Mouse (Mus musculus): ENCODE measurements around the gene Lhx6. TPM values are rescaled to one million over a fixed set of nuclear protein-coding genes. Genes with fewer than 3 reads are reported as not detected.

Lhx6 gene
- polyA plus RNA-seq, 1 experiment from 2014 or later, result 5.3 TPM

DNA sequence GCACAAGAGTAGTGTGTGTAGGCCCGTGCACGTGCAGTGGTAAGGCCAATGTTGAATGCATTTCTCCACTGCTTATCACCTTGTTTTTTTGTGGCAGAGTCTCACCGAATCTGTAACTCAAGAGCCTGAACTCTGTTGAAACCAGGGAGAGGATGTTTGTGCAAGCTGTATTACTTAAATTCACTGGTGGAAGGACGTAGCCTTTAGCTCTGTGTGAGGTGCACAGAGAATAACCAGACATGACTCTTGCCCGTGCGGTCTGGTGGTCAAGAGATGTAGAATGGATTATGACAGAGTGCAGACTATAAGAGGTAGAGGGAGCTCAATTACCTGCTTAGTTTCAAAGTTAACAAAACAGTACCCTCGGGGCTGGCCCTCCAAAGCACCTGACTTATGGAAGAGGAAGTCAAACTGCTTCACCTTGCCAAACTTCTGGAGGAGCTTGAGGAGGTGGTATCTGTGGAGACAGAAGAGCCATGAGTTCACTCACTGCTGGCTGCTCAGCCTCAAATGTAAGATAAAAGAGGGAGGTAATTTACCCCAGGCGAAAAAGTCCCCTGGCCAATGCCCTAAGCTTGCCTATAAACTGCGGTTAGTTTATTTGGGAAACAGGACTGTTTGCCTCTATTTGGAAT lies 21.7 kb upstream of the Lhx6 start:
- H3K27me3 ChIP-seq (replicated peaks; ENCODE audit: control insufficient read depth, insufficient read depth, low read length), result no peaks in the 10 kb centered on the region
- no peaks in the 10 kb centered on the region for H3K9me3 ChIP-seq (ENCODE audit: control insufficient read depth, low read length)
- 84% methylated on average over 9 of the region's 9 CpGs for WGBS
- no peak overlapping the region for H3K4me2 ChIP-seq (ENCODE audit: low read depth, low read length)
- ATAC-seq (ENCODE audit: low read depth), result no peak
- no peak for DNase-seq (ENCODE audit: low spot score)
- H3K36me3 ChIP-seq (ENCODE audit: control insufficient read depth, insufficient read depth, low read length), result peaks cover 83% of the 10 kb centered on the region
- H3K4me1 ChIP-seq (ENCODE audit: control insufficient read depth, insufficient read depth, low read length), result no peaks in the 10 kb centered on the region
- no peak overlapping the region for H3K4me3 ChIP-seq (ENCODE audit: low read depth, low read length)
- no peak overlapping the region for H3K9ac ChIP-seq (ENCODE audit: low read depth, low read length)
- H3K27ac ChIP-seq (replicated peaks; ENCODE audit: low read depth, low read length), result no peak overlapping the region

DNA sequence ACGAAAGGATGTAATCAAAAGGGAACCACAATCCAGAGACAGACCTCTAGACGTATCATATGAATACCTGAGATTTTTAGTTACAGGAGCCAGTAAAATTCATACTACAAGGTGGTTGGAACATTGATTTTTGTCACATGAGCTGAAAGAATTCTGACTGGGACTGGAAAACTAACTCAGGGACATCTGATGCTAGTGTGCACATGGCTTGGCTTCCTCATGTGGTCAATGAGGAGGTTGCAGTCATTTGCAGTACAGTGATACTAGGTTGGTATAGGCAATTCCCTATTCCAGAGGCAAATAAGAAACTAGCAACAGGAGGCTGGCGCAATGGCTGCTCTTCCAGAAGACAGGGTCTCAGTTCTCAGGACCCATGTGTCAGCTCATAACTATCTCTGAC lies 7.4 kb upstream of the Lhx6 start:
- H3K4me3 ChIP-seq (ENCODE audit: low read depth, low read length), result no peak overlapping the region
- H3K4me2 ChIP-seq (ENCODE audit: low read depth, low read length), result no peak overlapping the region
- no peaks in the 10 kb centered on the region for H3K9me3 ChIP-seq (ENCODE audit: control insufficient read depth, low read length)
- H3K36me3 ChIP-seq (ENCODE audit: control insufficient read depth, insufficient read depth, low read length), result peaks cover 23% of the 10 kb centered on the region
- ATAC-seq (ENCODE audit: low read depth), result no peak
- 59% methylated on average over 3 of the region's 3 CpGs for WGBS
- H3K27ac ChIP-seq (replicated peaks; ENCODE audit: low read depth, low read length), result no peak overlapping the region
- DNase-seq (ENCODE audit: low spot score), result no peak
- H3K27me3 ChIP-seq (replicated peaks; ENCODE audit: control insufficient read depth, insufficient read depth, low read length), result peaks cover 20% of the 10 kb centered on the region
- no peak overlapping the region for H3K9ac ChIP-seq (ENCODE audit: low read depth, low read length)
- H3K4me1 ChIP-seq (ENCODE audit: control insufficient read depth, insufficient read depth, low read length), result no peaks in the 10 kb centered on the region

DNA sequence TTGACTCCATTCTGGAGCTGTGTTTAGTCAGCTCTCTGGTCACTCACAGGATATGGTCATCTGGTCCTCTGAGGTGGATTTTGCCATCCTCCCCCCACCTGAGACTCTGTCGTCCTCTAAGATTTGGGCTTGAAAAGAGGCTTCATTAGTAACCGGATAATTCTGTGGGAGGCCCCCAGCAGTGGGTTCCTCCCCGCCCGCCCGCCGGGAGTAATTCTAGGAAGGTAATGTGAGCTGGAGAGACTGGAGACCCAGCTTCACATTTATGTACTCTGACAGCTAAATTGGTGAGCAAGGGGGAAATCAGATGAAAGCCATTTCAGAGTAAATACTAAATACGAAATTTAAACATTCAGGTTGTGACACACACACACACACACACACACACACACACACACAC lies 3.4 kb upstream of the Lhx6 start:
- Histone ChIP-seq H3K27me3 (replicated peaks; ENCODE audit: control insufficient read depth, insufficient read depth, low read length) (peaks cover 59% of the 10 kb centered on the region), H3K4me1 (ENCODE audit: control insufficient read depth, insufficient read depth, low read length) (peaks cover 6% of the 10 kb centered on the region; the same call in 1 of the 2 replicates), H3K9me3 (ENCODE audit: control insufficient read depth, low read length) (no peaks in the 10 kb centered on the region), H3K4me2 (ENCODE audit: low read depth, low read length) (no peak overlapping the region), H3K27ac (replicated peaks; ENCODE audit: low read depth, low read length) (no peak overlapping the region), H3K36me3 (ENCODE audit: control insufficient read depth, insufficient read depth, low read length) (no peaks in the 10 kb centered on the region), H3K4me3 (ENCODE audit: low read depth, low read length) (no peak overlapping the region), H3K9ac (ENCODE audit: low read depth, low read length) (no peak overlapping the region)
- ATAC-seq (ENCODE audit: low read depth) (no peak), DNase-seq (ENCODE audit: low spot score) (no peak)
- 2% methylated on average over 7 of the region's 7 CpGs for WGBS

DNA sequence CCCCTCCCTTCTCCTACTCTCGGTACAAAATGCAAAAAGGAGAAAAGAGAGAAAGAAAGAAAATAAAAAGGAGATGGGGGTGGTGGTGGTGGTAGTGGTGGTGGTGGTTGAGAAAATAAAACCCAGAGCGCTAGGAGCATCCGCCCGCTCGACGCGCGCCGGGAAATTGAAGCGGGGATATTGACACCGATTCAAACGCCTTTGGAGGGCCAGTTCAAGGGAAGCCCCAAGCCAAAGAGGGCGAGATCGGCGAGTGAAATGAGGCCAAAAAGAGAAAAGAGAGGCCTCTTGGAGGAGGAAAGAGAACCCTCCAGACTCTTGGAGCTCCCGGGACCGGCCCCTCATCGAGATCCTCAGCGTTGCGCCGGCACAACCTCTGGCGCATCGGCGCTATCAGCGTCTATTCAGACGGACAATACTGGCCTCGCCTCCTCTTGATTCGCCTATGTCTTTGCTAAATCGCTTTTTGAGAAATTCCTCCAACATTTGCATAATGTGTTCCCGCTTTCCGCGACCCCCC lies 712 bp downstream of the Lhx6 start:
- Histone ChIP-seq H3K27me3 (replicated peaks; ENCODE audit: control insufficient read depth, insufficient read depth, low read length) (peaks cover 91% of the 10 kb centered on the region), H3K9me3 (ENCODE audit: control insufficient read depth, low read length) (no peaks in the 10 kb centered on the region), H3K4me1 (ENCODE audit: control insufficient read depth, insufficient read depth, low read length) (peaks cover 17% of the 10 kb centered on the region), H3K9ac (ENCODE audit: low read depth, low read length) (peak overlapping the region; percentile 76), H3K4me2 (ENCODE audit: low read depth, low read length) (peak overlapping the region; percentile 77), H3K27ac (replicated peaks; ENCODE audit: low read depth, low read length) (peak overlapping the region; percentile 83), H3K4me3 (ENCODE audit: low read depth, low read length) (peak overlapping the region; percentile 56), H3K36me3 (ENCODE audit: control insufficient read depth, insufficient read depth, low read length) (no peaks in the 10 kb centered on the region)
- no peak for ATAC-seq (ENCODE audit: low read depth)
- DNase-seq (ENCODE audit: low spot score), result no peak
- under 1% methylated on average over 29 of the region's 32 CpGs for WGBS

- H3K9ac ChIP-seq (ENCODE audit: low read depth, low read length), result peak overlapping the region; percentile 76
- H3K27ac ChIP-seq (replicated peaks; ENCODE audit: low read depth, low read length), result peak overlapping the region; percentile 83
- H3K4me3 ChIP-seq (ENCODE audit: low read depth, low read length), result peak overlapping the region; percentile 56
- H3K4me1 ChIP-seq (ENCODE audit: control insufficient read depth, insufficient read depth, low read length), result peaks cover 17% of the 10 kb centered on the region
- WGBS, result under 1% methylated on average over 30 of the region's 38 CpGs
- peak overlapping the region; percentile 77 for H3K4me2 ChIP-seq (ENCODE audit: low read depth, low read length)
- H3K9me3 ChIP-seq (ENCODE audit: control insufficient read depth, low read length), result no peaks in the 10 kb centered on the region
- peaks cover 92% of the 10 kb centered on the region for H3K27me3 ChIP-seq (replicated peaks; ENCODE audit: control insufficient read depth, insufficient read depth, low read length)
- ATAC-seq (ENCODE audit: low read depth) (no peak), DNase-seq (ENCODE audit: low spot score) (no peak)
- no peaks in the 10 kb centered on the region for H3K36me3 ChIP-seq (ENCODE audit: control insufficient read depth, insufficient read depth, low read length)
These were observed 1.4 kb downstream of the Lhx6 start for GRCm38 (mm10) chr2:36103555-36104367.

GRCm38 (mm10) chr2:36103069-36103554 lies 2.1 kb downstream of the Lhx6 start:
- peaks cover 98% of the 10 kb centered on the region for H3K27me3 ChIP-seq (replicated peaks; ENCODE audit: control insufficient read depth, insufficient read depth, low read length)

DNA sequence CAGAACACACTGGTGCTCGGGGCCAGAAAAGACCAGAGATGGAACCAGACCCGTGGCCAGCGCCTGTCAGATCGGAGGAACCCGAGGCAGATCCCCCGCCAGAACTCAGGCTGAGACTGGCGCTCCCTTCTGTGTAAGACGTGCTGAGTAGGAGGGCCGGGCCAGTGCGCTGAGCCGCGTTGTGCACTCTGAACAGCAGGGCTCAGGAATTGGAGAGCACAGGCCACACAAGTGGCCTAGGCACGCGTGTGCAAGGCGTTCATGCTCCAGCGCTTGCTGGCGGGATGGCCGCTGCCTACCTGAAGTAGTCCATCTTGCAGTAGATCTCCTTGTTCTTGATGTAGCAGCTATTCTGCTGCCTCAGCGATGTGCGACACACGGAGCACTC lies 2.7 kb downstream of the Lhx6 start:
- Histone ChIP-seq H3K36me3 (ENCODE audit: control insufficient read depth, insufficient read depth, low read length) (no peaks in the 10 kb centered on the region), H3K27ac (replicated peaks; ENCODE audit: low read depth, low read length) (peak overlapping the region; percentile 53), H3K4me2 (ENCODE audit: low read depth, low read length) (peak overlapping the region; percentile 77), H3K4me1 (ENCODE audit: control insufficient read depth, insufficient read depth, low read length) (peaks cover 17% of the 10 kb centered on the region), H3K9me3 (ENCODE audit: control insufficient read depth, low read length) (no peaks in the 10 kb centered on the region), H3K4me3 (ENCODE audit: low read depth, low read length) (peak overlapping the region; percentile 56), H3K9ac (ENCODE audit: low read depth, low read length) (peak overlapping the region; percentile 76), H3K27me3 (replicated peaks; ENCODE audit: control insufficient read depth, insufficient read depth, low read length) (peaks cover 98% of the 10 kb centered on the region)
- peak; percentile 58; the same call in 1 of the 2 replicates for ATAC-seq (ENCODE audit: low read depth)
- no peak for DNase-seq (ENCODE audit: low spot score)
- whole genome bisulfite sequencing, result 3% methylated on average over 15 of the region's 21 CpGs

More at GRCm38 (mm10) chr2:36103069-36103554, 2.1 kb downstream of the Lhx6 start:
- Histone ChIP-seq H3K36me3 (ENCODE audit: control insufficient read depth, insufficient read depth, low read length) (no peaks in the 10 kb centered on the region), H3K4me3 (ENCODE audit: low read depth, low read length) (peak overlapping the region; percentile 56), H3K9me3 (ENCODE audit: control insufficient read depth, low read length) (no peaks in the 10 kb centered on the region), H3K4me2 (ENCODE audit: low read depth, low read length) (peak overlapping the region; percentile 77), H3K9ac (ENCODE audit: low read depth, low read length) (peak overlapping the region; percentile 76), H3K4me1 (ENCODE audit: control insufficient read depth, insufficient read depth, low read length) (peaks cover 17% of the 10 kb centered on the region), H3K27ac (replicated peaks; ENCODE audit: low read depth, low read length) (peak overlapping the region; percentile 53; the same call in 1 of the 2 replicates)
- DNase-seq (ENCODE audit: low spot score) (no peak), ATAC-seq (ENCODE audit: low read depth) (no peak)
- 3% methylated on average over 16 of the region's 21 CpGs for WGBS

DNA sequence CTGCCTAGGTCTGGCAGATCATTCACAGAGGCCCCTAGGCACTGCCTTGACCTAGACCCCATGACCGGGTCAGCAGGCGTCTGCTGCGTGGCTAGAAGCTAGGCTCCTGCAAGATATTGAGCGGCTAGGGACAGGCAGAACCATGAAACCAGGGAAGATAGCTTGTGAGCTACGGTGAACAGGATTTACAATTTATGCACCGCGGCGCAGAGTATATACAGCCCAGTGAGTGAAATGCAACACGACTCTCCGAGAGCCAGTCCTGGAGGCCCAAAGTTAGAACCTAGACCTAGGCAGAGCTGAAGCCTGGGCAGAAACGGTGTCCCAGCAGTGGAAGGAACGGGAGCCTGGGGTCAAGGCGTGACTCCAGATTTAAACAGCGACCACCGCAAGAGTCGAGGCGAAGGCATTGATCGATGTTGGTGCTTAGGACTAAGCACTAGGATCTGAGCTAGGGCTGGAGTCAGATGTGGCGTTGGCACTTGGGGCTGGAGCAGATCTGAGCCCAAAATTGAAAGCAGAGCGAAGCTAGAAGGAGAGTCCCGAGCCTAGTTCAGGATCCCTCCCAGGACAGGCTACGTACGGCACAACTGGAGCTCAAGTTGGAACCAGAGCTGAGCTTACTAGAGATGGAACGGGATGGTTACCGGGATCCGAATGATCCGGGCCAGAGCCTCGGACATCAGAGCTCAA lies 3.2 kb downstream of the Lhx6 start:
- Histone ChIP-seq H3K36me3 (ENCODE audit: control insufficient read depth, insufficient read depth, low read length) (no peaks in the 10 kb centered on the region), H3K4me2 (ENCODE audit: low read depth, low read length) (peak overlapping the region; percentile 77), H3K4me3 (ENCODE audit: low read depth, low read length) (peak overlapping the region; percentile 56), H3K27ac (replicated peaks; ENCODE audit: low read depth, low read length) (peak overlapping the region; percentile 40), H3K27me3 (replicated peaks; ENCODE audit: control insufficient read depth, insufficient read depth, low read length) (peaks cover 99% of the 10 kb centered on the region), H3K9ac (ENCODE audit: low read depth, low read length) (peak overlapping the region; percentile 76), H3K4me1 (ENCODE audit: control insufficient read depth, insufficient read depth, low read length) (peaks cover 17% of the 10 kb centered on the region), H3K9me3 (ENCODE audit: control insufficient read depth, low read length) (no peaks in the 10 kb centered on the region)
- 6% methylated on average over 28 of the region's 28 CpGs for WGBS
- no peak for DNase-seq (ENCODE audit: low spot score)
- no peak for ATAC-seq (ENCODE audit: low read depth)
